Mouse (Mus musculus): ENCODE results near the gene Asphd1. TPM values are rescaled to one million over a fixed set of nuclear protein-coding genes. Genes with fewer than 3 reads are reported as not detected.

The Asphd1 gene
- polyA plus RNA-seq, 2 experiments, result 0.15 to 0.26 TPM

DNA sequence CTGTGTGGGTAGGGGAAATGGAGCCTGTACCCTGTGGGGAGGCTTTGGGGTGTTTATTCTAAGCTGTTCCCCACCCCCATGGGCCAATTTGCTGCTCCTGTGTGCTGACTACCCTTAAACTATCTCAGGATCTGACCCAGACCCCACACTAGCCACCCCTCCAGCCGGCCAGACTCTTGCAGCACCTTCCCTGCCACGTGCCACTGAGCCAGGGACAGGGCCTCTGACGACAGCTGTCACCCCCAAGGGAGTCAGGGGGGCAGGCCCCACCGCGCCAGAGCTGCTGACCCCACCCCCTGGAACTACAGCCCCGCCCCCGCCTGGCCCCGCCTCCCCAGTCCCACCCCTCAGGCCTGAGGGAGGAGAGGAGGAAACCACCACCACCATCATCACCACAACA, 3.3 kb upstream of the Asphd1 start:
- no peak overlapping the region for H3K27ac ChIP-seq (replicated peaks; ENCODE audit: low read depth, low read length)
- H3K9ac ChIP-seq (ENCODE audit: low read depth, low read length, severe bottlenecking), result no peak overlapping the region
- DNase-seq (ENCODE audit: low spot score), result no peak
- H3K4me2 ChIP-seq (replicated peaks; ENCODE audit: low read depth, low read length, severe bottlenecking), result peak overlapping the region; percentile 15; the same call in 1 of the 2 replicates
- ATAC-seq (ENCODE audit: low FRiP score, low read depth), result no peak
- H3K27me3 ChIP-seq (ENCODE audit: control insufficient read depth, insufficient read depth, low read length), result peaks cover 19% of the 10 kb centered on the region
- no peaks in the 10 kb centered on the region for H3K9me3 ChIP-seq (ENCODE audit: control insufficient read depth, low read length)
- H3K4me1 ChIP-seq (ENCODE audit: control insufficient read depth, insufficient read depth, low read length), result peaks cover 8% of the 10 kb centered on the region; the same call in 1 of the 2 replicates
- H3K36me3 ChIP-seq (ENCODE audit: control insufficient read depth, insufficient read depth, low read length), result no peaks in the 10 kb centered on the region
- TF ChIP-seq POLR2A (IDR thresholded peaks at IDR 0.05; ENCODE audit: borderline replicate concordance, extremely low read depth, insufficient read depth, insufficient read length), result no peak
- H3K4me3 ChIP-seq (replicated peaks; ENCODE audit: low read length), result no peak overlapping the region
- WGBS, result 6% methylated on average over 7 of the region's 8 CpGs

GRCm38 (mm10) chr7:126951741-126952140, 2.4 kb upstream of the Asphd1 start:
- Histone ChIP-seq H3K4me3 (replicated peaks; ENCODE audit: low read length) (no peak overlapping the region), H3K9me3 (ENCODE audit: control insufficient read depth, low read length) (no peaks in the 10 kb centered on the region), H3K4me2 (replicated peaks; ENCODE audit: low read depth, low read length, severe bottlenecking) (0 out of 2 replicates have a peak overlapping the region, but pooled peaks have one; percentile 1), H3K36me3 (ENCODE audit: control insufficient read depth, insufficient read depth, low read length) (no peaks in the 10 kb centered on the region), H3K9ac (ENCODE audit: low read depth, low read length, severe bottlenecking) (no peak overlapping the region), H3K27me3 (ENCODE audit: control insufficient read depth, insufficient read depth, low read length) (peaks cover 19% of the 10 kb centered on the region), H3K4me1 (ENCODE audit: control insufficient read depth, insufficient read depth, low read length) (peaks cover 8% of the 10 kb centered on the region; the same call in 1 of the 2 replicates), H3K27ac (replicated peaks; ENCODE audit: low read depth, low read length) (no peak overlapping the region)
- WGBS, result 34% methylated on average over 4 of the region's 4 CpGs
- DNase-seq (ENCODE audit: low spot score) (no peak), ATAC-seq (ENCODE audit: low FRiP score, low read depth) (no peak)
- TF ChIP-seq POLR2A (IDR thresholded peaks at IDR 0.05; ENCODE audit: borderline replicate concordance, extremely low read depth, insufficient read depth, insufficient read length), result no peak

DNA sequence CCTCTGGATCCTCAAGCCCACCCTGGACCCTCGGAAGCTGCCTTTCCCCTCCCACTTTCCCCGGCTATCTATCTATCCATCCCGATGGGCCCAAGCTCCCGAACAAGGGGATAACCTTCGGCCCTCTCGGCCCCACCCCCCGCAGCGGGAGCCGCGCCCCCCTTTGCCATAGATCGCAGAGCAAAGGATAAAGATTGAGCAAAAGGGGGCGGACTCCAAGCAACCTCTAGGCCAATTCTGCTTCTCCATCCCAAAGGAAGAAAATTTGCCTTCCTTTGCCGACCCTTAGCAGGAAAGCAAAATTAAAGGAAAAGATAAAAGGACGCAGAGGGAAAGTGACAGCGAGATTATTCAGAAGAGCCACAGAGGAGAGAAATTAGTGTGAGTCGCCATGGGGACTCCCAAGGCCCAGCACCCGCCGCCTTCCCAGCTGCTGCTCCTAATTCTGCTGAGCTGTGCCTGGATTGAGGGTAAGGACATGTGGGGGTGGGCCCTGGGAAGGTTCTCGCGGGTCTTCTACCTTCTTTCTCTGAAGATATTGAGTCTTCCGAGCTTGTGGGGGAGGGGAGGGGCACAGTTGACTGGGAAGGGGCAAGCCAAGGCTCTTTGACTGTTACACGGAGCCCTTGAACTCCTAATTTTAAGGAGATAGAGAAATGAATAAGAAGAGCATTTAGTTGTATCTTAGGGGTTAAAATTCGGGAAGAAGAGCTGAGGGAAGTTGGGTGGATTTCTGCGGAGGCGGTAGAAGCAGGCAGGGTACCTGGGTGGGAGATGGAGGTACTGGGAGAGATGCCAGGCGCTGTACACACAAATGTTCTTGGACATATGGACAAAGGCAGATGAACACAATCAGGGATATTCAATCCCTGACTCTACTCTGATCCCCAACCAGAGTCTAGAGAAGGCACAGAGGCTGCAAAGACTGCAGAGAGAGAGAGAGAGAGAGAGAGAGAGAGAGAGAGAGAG, 1.5 kb upstream of the Asphd1 start:
- Histone ChIP-seq H3K4me2 (replicated peaks; ENCODE audit: low read depth, low read length, severe bottlenecking) (no peak overlapping the region), H3K27me3 (ENCODE audit: control insufficient read depth, insufficient read depth, low read length) (peaks cover 19% of the 10 kb centered on the region), H3K9ac (ENCODE audit: low read depth, low read length, severe bottlenecking) (no peak overlapping the region), H3K4me1 (ENCODE audit: control insufficient read depth, insufficient read depth, low read length) (peaks cover 8% of the 10 kb centered on the region; the same call in 1 of the 2 replicates), H3K9me3 (ENCODE audit: control insufficient read depth, low read length) (no peaks in the 10 kb centered on the region), H3K27ac (replicated peaks; ENCODE audit: low read depth, low read length) (no peak overlapping the region), H3K4me3 (replicated peaks; ENCODE audit: low read length) (no peak overlapping the region), H3K36me3 (ENCODE audit: control insufficient read depth, insufficient read depth, low read length) (peaks cover 2% of the 10 kb centered on the region; the same call in 1 of the 2 replicates)
- 6% methylated on average over 26 of the region's 26 CpGs for WGBS
- no peak for DNase-seq (ENCODE audit: low spot score)
- TF ChIP-seq POLR2A (IDR thresholded peaks at IDR 0.05; ENCODE audit: borderline replicate concordance, extremely low read depth, insufficient read depth, insufficient read length), result no peak
- no peak for ATAC-seq (ENCODE audit: low FRiP score, low read depth)

DNA sequence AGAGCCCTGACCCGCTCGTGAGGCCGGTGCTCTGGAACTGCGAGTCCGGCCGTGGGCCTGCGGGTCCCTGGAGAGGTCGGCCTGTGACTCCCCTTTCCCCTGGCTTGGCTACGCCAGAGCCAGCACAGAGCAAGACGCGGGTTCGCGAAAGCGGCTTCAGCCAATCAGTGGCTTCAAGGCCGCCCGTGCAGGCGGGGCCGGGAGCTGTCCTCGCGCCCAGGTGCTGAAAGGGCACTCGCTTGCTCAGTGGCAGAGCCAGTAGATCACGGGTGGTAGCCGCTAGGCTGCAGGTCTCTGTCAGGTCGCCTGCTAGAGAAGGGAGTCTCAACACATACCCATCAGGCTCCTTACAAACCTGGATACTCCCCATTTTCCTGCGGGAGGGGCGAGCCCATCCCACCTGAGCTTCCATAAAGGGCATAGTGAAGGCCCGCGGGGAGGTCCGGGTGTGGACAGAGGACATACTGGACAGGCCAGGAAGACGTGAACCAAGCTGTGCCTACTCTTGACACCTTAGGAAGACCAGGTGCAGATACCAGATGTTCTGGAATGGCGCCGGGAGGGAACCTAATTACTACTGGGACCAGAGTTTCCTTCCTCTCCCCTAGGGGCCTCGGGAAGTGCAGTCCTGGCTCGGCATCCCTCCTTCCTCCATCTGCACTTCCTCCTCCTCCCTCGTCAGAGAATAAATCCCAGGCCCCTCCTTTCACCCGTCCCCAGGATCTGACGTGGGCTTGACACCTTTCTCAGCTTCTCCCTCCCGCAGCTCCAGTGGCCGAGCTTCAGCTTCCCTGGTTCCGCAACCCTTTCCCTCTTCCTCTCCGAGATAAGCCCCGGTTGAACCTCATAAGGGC, 638 bp upstream of the Asphd1 start, which contains the start of gene Sez6l2:
TSS of gene Sez6l2 (plus strand) at position 771 of the 854 bp plus-strand sequence.
- Histone ChIP-seq H3K27me3 (ENCODE audit: control insufficient read depth, insufficient read depth, low read length) (peaks cover 19% of the 10 kb centered on the region), H3K9ac (ENCODE audit: low read depth, low read length, severe bottlenecking) (no peak within 1 kb of the TSS)
- ATAC-seq (ENCODE audit: low FRiP score, low read depth), result peak; percentile 86

DNA sequence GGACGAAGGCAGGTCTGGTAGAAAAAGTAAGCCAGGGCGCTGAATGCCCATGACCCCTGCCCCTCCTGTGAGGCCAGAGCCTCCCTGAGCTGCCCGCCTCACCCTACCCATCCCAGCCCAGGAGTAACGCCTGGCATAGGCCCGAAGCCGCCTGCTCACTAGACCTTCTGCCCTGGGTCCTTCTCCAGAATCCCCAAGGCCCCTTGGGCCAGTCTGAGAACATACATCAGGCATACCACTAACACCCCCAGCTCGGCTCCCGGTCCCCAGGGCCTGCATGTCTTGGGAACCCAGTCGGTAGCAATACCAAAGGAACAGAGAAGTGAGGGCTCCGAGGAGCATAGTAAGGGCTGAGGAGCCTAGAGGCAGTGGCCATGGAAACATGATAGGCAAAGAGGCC, 756 bp downstream of the Asphd1 start:
- Histone ChIP-seq H3K4me1 (ENCODE audit: control insufficient read depth, insufficient read depth, low read length) (peaks cover 8% of the 10 kb centered on the region; the same call in 1 of the 2 replicates), H3K27me3 (ENCODE audit: control insufficient read depth, insufficient read depth, low read length) (peaks cover 19% of the 10 kb centered on the region), H3K36me3 (ENCODE audit: control insufficient read depth, insufficient read depth, low read length) (peaks cover 4% of the 10 kb centered on the region; the same call in 1 of the 2 replicates), H3K4me3 (replicated peaks; ENCODE audit: low read length) (no peak overlapping the region), H3K9me3 (ENCODE audit: control insufficient read depth, low read length) (no peaks in the 10 kb centered on the region), H3K27ac (replicated peaks; ENCODE audit: low read depth, low read length) (no peak overlapping the region), H3K4me2 (replicated peaks; ENCODE audit: low read depth, low read length, severe bottlenecking) (no peak overlapping the region), H3K9ac (ENCODE audit: low read depth, low read length, severe bottlenecking) (no peak overlapping the region)
- TF ChIP-seq POLR2A (IDR thresholded peaks at IDR 0.05; ENCODE audit: borderline replicate concordance, extremely low read depth, insufficient read depth, insufficient read length), result no peak
- 79% methylated on average over 8 of the region's 10 CpGs for whole genome bisulfite sequencing
- no peak for DNase-seq (ENCODE audit: low spot score)
- ATAC-seq (ENCODE audit: low FRiP score, low read depth), result no peak

More for the DNA sequence above, 638 bp upstream of the Asphd1 start, which contains the start of gene Sez6l2:
- peak; percentile 90 for DNase-seq (ENCODE audit: low spot score)
- Histone ChIP-seq H3K9me3 (ENCODE audit: control insufficient read depth, low read length) (no peaks in the 10 kb centered on the region), H3K4me1 (ENCODE audit: control insufficient read depth, insufficient read depth, low read length) (peaks cover 8% of the 10 kb centered on the region; the same call in 1 of the 2 replicates), H3K27ac (replicated peaks; ENCODE audit: low read depth, low read length) (no peak within 1 kb of the TSS), H3K4me3 (replicated peaks; ENCODE audit: low read length) (peak within 1 kb of the TSS; percentile 42), H3K36me3 (ENCODE audit: control insufficient read depth, insufficient read depth, low read length) (peaks cover 4% of the 10 kb centered on the region; the same call in 1 of the 2 replicates), H3K4me2 (replicated peaks; ENCODE audit: low read depth, low read length, severe bottlenecking) (peak within 1 kb of the TSS; percentile 98)
- WGBS, result 2% methylated on average over 40 of the region's 42 CpGs
- TF ChIP-seq POLR2A (IDR thresholded peaks at IDR 0.05; ENCODE audit: borderline replicate concordance, extremely low read depth, insufficient read depth, insufficient read length), result no peak
